Mouse (Mus musculus) stomach, embryonic 14.5 days (tissue): ENCODE measurements around the gene Cyp4a30b. TPM values are rescaled to one million over a fixed set of nuclear protein-coding genes. Genes with fewer than 3 reads are reported as not detected.
"Not testable (repeated sequence)": the region's sequence is repeated elsewhere in the genome, so short reads cannot be mapped to it uniquely, and the experiment has no call there.

Source experiments
- ATAC-seq: fragments of 200-750 bp; cut with Nextera tagmentation; 2 replicates; pipeline ENCODE4 v1.8.0; 2017; ENCODE audit warnings: low read depth, moderate TSS enrichment; ENCODE audit not compliant: insufficient number of reproducible peaks, insufficient read depth, low FRiP score
- H3K27ac ChIP-seq: fragments of 300-500 bp; sonication (generic); 2 replicates; pipeline ENCODE4 v1.5.1; 2014; ENCODE audit warnings: mild to moderate bottlenecking, low read length, moderate library complexity, mixed read lengths
- H3K27me3 ChIP-seq: fragments of 300-500 bp; sonication (generic); 2 replicates; pipeline ENCODE4 v1.6.1; 2014; ENCODE audit warnings: low read length, control low read depth, mixed read lengths; ENCODE audit not compliant: control insufficient read depth, insufficient read depth
- H3K36me3 ChIP-seq: fragments of 300-500 bp; sonication (generic); 2 replicates; pipeline ENCODE4 v1.6.1; 2014; ENCODE audit warnings: mild to moderate bottlenecking, control low read depth, low read length, moderate library complexity, mixed read lengths; ENCODE audit not compliant: control insufficient read depth, insufficient read depth
- H3K4me1 ChIP-seq: fragments of 300-500 bp; sonication (generic); 2 replicates; pipeline ENCODE4 v1.6.1; 2014; ENCODE audit warnings: low read length, control low read depth, mixed read lengths; ENCODE audit not compliant: control insufficient read depth, insufficient read depth
- H3K4me2 ChIP-seq: fragments of 300-500 bp; sonication (generic); replicated peaks from 2 replicates; pipeline ENCODE4 v1.6.1; 2014; ENCODE audit warnings: low read depth, low read length, control low read depth
- H3K4me3 ChIP-seq: fragments of 300-500 bp; sonication (generic); 2 replicates; pipeline ENCODE4 v1.5.1; 2014; ENCODE audit warnings: low read depth, low read length, control low read depth
- H3K9ac ChIP-seq: fragments of 300-500 bp; sonication (generic); replicated peaks from 2 replicates; pipeline ENCODE4 v1.6.1; 2014; ENCODE audit warnings: low read depth, mild to moderate bottlenecking, control low read depth, low read length, moderate library complexity, mixed read lengths
- H3K9me3 ChIP-seq: fragments of 300-500 bp; sonication (generic); 2 replicates; pipeline ENCODE4 v1.6.1; 2016; ENCODE audit warnings: low read depth, low read length, control low read depth; ENCODE audit not compliant: control insufficient read depth
- WGBS: fragments of 180-500 bp; shearing (Covaris S2); extraction: QIAGEN DNeasy Blood & Tissue Kit; methylation state at CpG from one replicate; pipeline ENCODE4 v1.1.7; 2014; 5-methylcytosine and 5-hydroxymethylcytosine counted together
- polyA plus RNA-seq: library from polyadenylated mRNA; unstranded; fragments of >200 nt; fragmentation: Nextera tagmentation; extraction: Ambion mirVana; gene quantifications from 2 replicates; pipeline ENCODE4 v1.2.1, GENCODE M21; 2014

Cyp4a30b gene
- polyA plus RNA-seq, 1 experiment from 2014 or later: not detected

DNA sequence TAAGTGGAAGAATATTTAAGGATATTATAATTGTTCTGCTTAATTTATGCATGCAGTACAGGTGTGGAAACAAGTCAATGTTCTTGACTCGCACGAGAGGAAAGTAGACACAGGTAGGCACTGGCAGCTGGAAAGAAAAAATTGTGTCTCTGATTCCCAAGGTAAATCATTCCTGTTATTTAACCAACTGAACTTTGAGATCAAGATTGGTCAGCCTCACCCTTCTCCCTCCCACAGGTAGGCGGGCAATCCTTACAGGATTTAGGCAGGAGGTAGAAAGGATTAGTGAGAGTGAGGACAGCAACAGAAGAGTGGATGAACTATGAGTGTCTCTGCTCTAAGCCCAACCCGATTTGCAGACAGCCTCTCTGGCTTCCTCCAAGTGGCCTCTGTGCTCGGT, 65.6 kb downstream of the Cyp4a30b start, which contains the start of gene Cyp4a10:
Cyp4a10 (plus strand) TSS at position 265 of the 400 bp plus-strand sequence.
- ATAC-seq, H3K4me2 ChIP-seq, H3K27ac ChIP-seq, H3K4me1 ChIP-seq, H3K4me3 ChIP-seq, H3K27me3 ChIP-seq, H3K9ac ChIP-seq, H3K36me3 ChIP-seq, H3K9me3 ChIP-seq: not testable (repeated sequence)
- whole genome bisulfite sequencing: 80% methylated on average over 5 of the region's 5 CpGs

DNA sequence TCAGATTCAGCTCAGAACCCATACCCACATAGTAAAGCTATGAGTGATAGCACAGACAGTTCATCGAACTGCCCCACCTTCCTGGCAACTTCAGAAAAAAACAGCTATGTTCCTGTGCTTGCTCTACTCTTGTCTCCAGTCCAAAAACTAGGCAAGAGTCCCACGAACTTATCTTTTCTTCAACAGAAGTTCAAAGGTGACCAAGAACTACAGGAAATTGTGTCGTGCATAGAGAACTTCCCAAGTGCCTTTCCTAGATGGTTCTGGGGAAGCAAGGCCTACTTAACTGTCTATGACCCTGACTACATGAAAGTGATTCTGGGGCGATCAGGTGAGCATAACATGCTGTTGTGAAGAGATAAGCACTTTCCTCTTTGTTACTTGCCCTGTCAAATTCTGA, 67.0 kb downstream of the Cyp4a30b start:
- WGBS: 69% methylated on average over 4 of the region's 4 CpGs
- no peak for ATAC-seq
- Histone ChIP-seq H3K27ac (no peak overlapping the region), H3K36me3 (no peaks in the 10 kb centered on the region), H3K4me3 (no peak overlapping the region), H3K4me2 (no peak overlapping the region), H3K4me1 (no peaks in the 10 kb centered on the region), H3K27me3 (no peaks in the 10 kb centered on the region), H3K9me3 (no peaks in the 10 kb centered on the region), H3K9ac (no peak overlapping the region)

Other genes starting within 250 kb of the Cyp4a30b start
- not detected in 2 replicates for gene Cyp4a29, start 210.5 kb upstream of the Cyp4a30b start, polyA plus RNA-seq
- not detected in 2 replicates for gene Cyp4a12a, start 153.6 kb upstream of the Cyp4a30b start, polyA plus RNA-seq
- gene Cyp4a12b, start 41.0 kb upstream of the Cyp4a30b start, polyA plus RNA-seq: not detected in 2 replicates
- not detected in 2 replicates for gene Cyp4a14, start 43.5 kb downstream of the Cyp4a30b start, polyA plus RNA-seq
- not detected in 2 replicates for gene Cyp4a10, start 65.7 kb downstream of the Cyp4a30b start, polyA plus RNA-seq
- gene Cyp4a31, start 111.0 kb downstream of the Cyp4a30b start, polyA plus RNA-seq: not detected in 2 replicates
- not detected in 2 replicates for gene Cyp4a32, start 148.4 kb downstream of the Cyp4a30b start, polyA plus RNA-seq
- 1.0 TPM in 2 replicates for gene Cyp4b1, start 195.1 kb downstream of the Cyp4a30b start, polyA plus RNA-seq